Mouse (Mus musculus): ENCODE measurements around the gene Nhp2. TPM values are rescaled to one million over a fixed set of nuclear protein-coding genes. Genes with fewer than 3 reads are reported as not detected.

The Nhp2 gene
- total and polyA plus RNA-seq, 2 experiments from 2014 or later, result 60.3 to 88.4 TPM

DNA sequence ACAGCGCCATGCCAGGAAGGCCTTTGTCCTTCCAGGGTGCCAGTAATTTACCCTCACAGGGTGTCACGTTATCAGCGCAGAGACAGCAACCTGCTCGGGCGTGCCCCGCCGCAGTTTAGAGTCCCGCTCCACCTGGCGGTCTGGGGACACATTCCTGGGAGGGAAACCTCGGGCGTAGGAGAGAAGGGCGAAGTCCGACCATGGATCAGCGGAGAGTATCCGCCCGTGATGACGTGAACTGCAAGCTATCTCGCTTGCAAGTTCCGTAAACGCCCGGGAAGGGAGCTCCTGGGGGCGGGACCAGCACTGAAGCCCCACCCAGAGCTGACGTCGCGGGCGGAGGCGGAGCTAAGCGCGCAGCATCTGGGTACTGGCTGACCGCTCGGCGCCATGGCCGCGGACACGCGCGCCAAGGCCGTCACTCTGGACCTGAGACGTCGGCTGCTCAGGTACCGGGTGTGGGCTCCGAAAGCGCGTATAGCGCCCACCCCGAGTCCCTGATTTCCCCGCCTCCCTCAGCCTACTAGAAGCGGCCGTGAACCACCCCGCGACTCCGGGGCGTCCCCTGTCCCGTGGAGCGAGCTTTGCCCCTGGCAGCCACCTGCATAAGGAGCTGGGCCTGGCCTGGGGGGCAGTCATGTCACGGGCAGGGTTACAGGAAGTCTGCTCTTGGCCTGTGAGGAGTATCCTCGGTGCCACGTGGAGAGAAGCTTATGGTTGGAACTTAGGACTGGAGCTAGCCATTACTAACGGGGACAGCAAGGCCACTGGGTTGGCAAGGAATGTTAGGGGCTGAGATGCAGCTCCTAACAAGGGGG, 34.9 kb upstream of the Nhp2 start, which contains the start of gene Phykpl:
TSS of gene Phykpl (plus strand) at position 327 of the 818 bp plus-strand sequence.
- no peaks in the 10 kb centered on the region for H3K27me3 ChIP-seq (ENCODE audit: insufficient read depth, low read length)
- TF ChIP-seq CTCF (IDR thresholded peaks at IDR 0.05), result peak; percentile 74
- WGBS, result 2% methylated on average over 57 of the region's 59 CpGs
- peak within 1 kb of the TSS; percentile 60 for H3K4me3 ChIP-seq (ENCODE audit: low read depth, low read length)
- DNase-seq (ENCODE audit: low spot score) (peak; percentile 96), ATAC-seq (ENCODE audit: low FRiP score) (peak; percentile 95)
- peak within 1 kb of the TSS; percentile 77 for H3K27ac ChIP-seq (ENCODE audit: low read depth, low read length)
- no peaks in the 10 kb centered on the region for H3K9me3 ChIP-seq (ENCODE audit: low read length)
- H3K36me3 ChIP-seq (ENCODE audit: insufficient read depth, low read length), result peaks cover 10% of the 10 kb centered on the region; the same call in 1 of the 2 replicates
- H3K9ac ChIP-seq (replicated peaks; ENCODE audit: low read length, poor library complexity, severe bottlenecking), result peak within 1 kb of the TSS; percentile 74
- H3K4me1 ChIP-seq (ENCODE audit: insufficient read depth, low read length), result peaks cover 3% of the 10 kb centered on the region; the same call in 1 of the 2 replicates
- H3K4me2 ChIP-seq (ENCODE audit: low read depth, low read length, poor library complexity, severe bottlenecking), result peak within 1 kb of the TSS; percentile 88

GRCm38 (mm10) chr11:51585608-51586252, 33.8 kb upstream of the Nhp2 start:
- no peak overlapping the region for H3K9ac ChIP-seq (replicated peaks; ENCODE audit: low read length, poor library complexity, severe bottlenecking)
- no peaks in the 10 kb centered on the region for H3K27me3 ChIP-seq (ENCODE audit: insufficient read depth, low read length)
- H3K36me3 ChIP-seq (ENCODE audit: insufficient read depth, low read length), result peaks cover 10% of the 10 kb centered on the region; the same call in 1 of the 2 replicates
- peak overlapping the region; percentile 88 for H3K4me2 ChIP-seq (ENCODE audit: low read depth, low read length, poor library complexity, severe bottlenecking)
- ATAC-seq (ENCODE audit: low FRiP score) (no peak), DNase-seq (ENCODE audit: low spot score) (no peak)
- 59% methylated on average over 8 of the region's 8 CpGs for WGBS
- peak overlapping the region; percentile 60; the same call in 1 of the 2 replicates for H3K4me3 ChIP-seq (ENCODE audit: low read depth, low read length)
- H3K4me1 ChIP-seq (ENCODE audit: insufficient read depth, low read length), result peaks cover 3% of the 10 kb centered on the region; the same call in 1 of the 2 replicates
- no peak for TF ChIP-seq CTCF (IDR thresholded peaks at IDR 0.05)
- H3K9me3 ChIP-seq (ENCODE audit: low read length), result no peaks in the 10 kb centered on the region
- no peak overlapping the region for H3K27ac ChIP-seq (ENCODE audit: low read depth, low read length)

- H3K4me2 ChIP-seq (ENCODE audit: low read depth, low read length, poor library complexity, severe bottlenecking), result no peak overlapping the region
- H3K27me3 ChIP-seq (ENCODE audit: insufficient read depth, low read length), result no peaks in the 10 kb centered on the region
- peaks cover 13% of the 10 kb centered on the region; the same call in 1 of the 2 replicates for H3K36me3 ChIP-seq (ENCODE audit: insufficient read depth, low read length)
- no peak for TF ChIP-seq CTCF (IDR thresholded peaks at IDR 0.05)
- no peak overlapping the region for H3K9ac ChIP-seq (replicated peaks; ENCODE audit: low read length, poor library complexity, severe bottlenecking)
- H3K4me3 ChIP-seq (ENCODE audit: low read depth, low read length), result no peak overlapping the region
- WGBS, result 91% methylated on average over 13 of the region's 13 CpGs
- no peak overlapping the region for H3K27ac ChIP-seq (ENCODE audit: low read depth, low read length)
- ATAC-seq (ENCODE audit: low FRiP score), result no peak
- DNase-seq (ENCODE audit: low spot score), result no peak
- H3K9me3 ChIP-seq (ENCODE audit: low read length), result no peaks in the 10 kb centered on the region
- peaks cover 3% of the 10 kb centered on the region; the same call in 1 of the 2 replicates for H3K4me1 ChIP-seq (ENCODE audit: insufficient read depth, low read length)
Observed at GRCm38 (mm10) chr11:51586411-51586810, 33.1 kb upstream of the Nhp2 start.

DNA sequence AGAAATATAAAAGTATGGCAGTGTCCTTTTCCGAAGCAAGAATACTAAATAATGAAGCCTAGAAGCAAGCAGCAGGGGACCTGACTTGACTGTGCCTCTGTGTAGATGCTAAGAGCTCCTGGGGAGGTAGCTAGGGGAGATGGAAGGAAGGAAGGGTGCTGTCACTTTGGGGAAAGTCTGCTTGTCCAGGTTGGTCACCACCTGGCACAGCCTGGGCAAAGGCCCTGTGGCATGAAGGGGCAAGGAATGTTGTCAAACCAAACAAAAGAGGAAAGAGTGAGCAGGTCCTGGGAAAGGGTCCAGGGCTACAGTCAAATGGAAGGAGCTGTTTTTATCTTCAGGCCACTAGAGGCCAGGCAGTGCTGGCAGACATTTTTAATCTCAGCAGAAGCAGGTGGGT, 32.5 kb upstream of the Nhp2 start:
- 89% methylated on average over 1 of the region's 1 CpGs for WGBS
- TF ChIP-seq CTCF (IDR thresholded peaks at IDR 0.05), result no peak
- no peaks in the 10 kb centered on the region for H3K9me3 ChIP-seq (ENCODE audit: low read length)
- DNase-seq (ENCODE audit: low spot score) (no peak), ATAC-seq (ENCODE audit: low FRiP score) (no peak)
- H3K4me2 ChIP-seq (ENCODE audit: low read depth, low read length, poor library complexity, severe bottlenecking), result no peak overlapping the region
- H3K27ac ChIP-seq (ENCODE audit: low read depth, low read length), result no peak overlapping the region
- H3K36me3 ChIP-seq (ENCODE audit: insufficient read depth, low read length), result peaks cover 18% of the 10 kb centered on the region; the same call in 1 of the 2 replicates
- no peak overlapping the region for H3K9ac ChIP-seq (replicated peaks; ENCODE audit: low read length, poor library complexity, severe bottlenecking)
- no peak overlapping the region for H3K4me3 ChIP-seq (ENCODE audit: low read depth, low read length)
- peaks cover 3% of the 10 kb centered on the region; the same call in 1 of the 2 replicates for H3K4me1 ChIP-seq (ENCODE audit: insufficient read depth, low read length)
- no peaks in the 10 kb centered on the region for H3K27me3 ChIP-seq (ENCODE audit: insufficient read depth, low read length)

DNA sequence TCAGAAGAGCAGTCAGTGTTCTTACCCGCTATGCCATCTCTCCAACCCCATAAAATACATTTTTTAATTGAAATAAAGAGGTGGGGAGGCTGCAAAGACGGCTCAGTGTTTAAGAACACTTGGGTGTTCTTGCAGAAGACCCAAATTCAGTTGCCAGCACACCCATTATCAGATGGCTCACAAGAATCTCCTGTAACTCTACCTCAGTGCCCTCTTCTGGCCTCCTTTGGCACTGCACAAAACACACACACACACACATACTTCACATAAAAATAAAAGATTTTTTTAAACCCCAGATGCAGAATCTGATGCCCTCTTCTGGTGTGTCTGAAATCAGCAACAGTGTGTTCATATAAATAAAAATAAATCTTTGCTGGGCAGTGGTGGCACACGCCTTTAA, 30.7 kb upstream of the Nhp2 start:
- H3K27me3 ChIP-seq (ENCODE audit: insufficient read depth, low read length), result no peaks in the 10 kb centered on the region
- H3K36me3 ChIP-seq (ENCODE audit: insufficient read depth, low read length), result peaks cover 26% of the 10 kb centered on the region
- 97% methylated on average over 3 of the region's 3 CpGs for WGBS
- no peak for TF ChIP-seq CTCF (IDR thresholded peaks at IDR 0.05)
- DNase-seq (ENCODE audit: low spot score) (no peak), ATAC-seq (ENCODE audit: low FRiP score) (no peak)
- no peak overlapping the region for H3K27ac ChIP-seq (ENCODE audit: low read depth, low read length)
- no peaks in the 10 kb centered on the region for H3K9me3 ChIP-seq (ENCODE audit: low read length)
- H3K9ac ChIP-seq (replicated peaks; ENCODE audit: low read length, poor library complexity, severe bottlenecking), result no peak overlapping the region
- peaks cover 3% of the 10 kb centered on the region; the same call in 1 of the 2 replicates for H3K4me1 ChIP-seq (ENCODE audit: insufficient read depth, low read length)
- H3K4me2 ChIP-seq (ENCODE audit: low read depth, low read length, poor library complexity, severe bottlenecking), result no peak overlapping the region
- no peak overlapping the region for H3K4me3 ChIP-seq (ENCODE audit: low read depth, low read length)

DNA sequence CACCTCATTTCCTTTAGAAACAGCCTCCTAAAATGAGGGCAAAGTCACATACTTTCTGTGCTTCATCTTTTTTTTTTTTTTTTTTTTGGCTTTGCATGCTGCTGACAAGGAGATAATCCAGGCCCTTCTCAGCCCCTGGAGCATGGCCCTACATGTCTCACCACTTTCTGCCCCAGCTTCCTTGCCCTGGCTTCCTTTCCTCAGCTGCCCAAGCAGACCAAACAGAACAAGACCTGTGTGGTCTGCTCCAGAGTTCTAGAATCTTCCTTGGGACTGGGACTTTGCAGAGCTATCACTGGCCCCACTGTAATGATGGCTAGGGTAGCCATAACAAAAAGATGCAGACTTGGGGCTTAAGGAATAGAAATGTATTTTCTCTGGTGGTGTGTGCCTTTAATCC, 29.5 kb upstream of the Nhp2 start:
- Histone ChIP-seq H3K4me1 (ENCODE audit: insufficient read depth, low read length) (peaks cover 1% of the 10 kb centered on the region; the same call in 1 of the 2 replicates), H3K9ac (replicated peaks; ENCODE audit: low read length, poor library complexity, severe bottlenecking) (no peak overlapping the region), H3K9me3 (ENCODE audit: low read length) (no peaks in the 10 kb centered on the region), H3K4me2 (ENCODE audit: low read depth, low read length, poor library complexity, severe bottlenecking) (no peak overlapping the region), H3K27me3 (ENCODE audit: insufficient read depth, low read length) (no peaks in the 10 kb centered on the region), H3K4me3 (ENCODE audit: low read depth, low read length) (no peak overlapping the region), H3K27ac (ENCODE audit: low read depth, low read length) (no peak overlapping the region), H3K36me3 (ENCODE audit: insufficient read depth, low read length) (peaks cover 33% of the 10 kb centered on the region)
- ATAC-seq (ENCODE audit: low FRiP score) (no peak), DNase-seq (ENCODE audit: low spot score) (no peak)
- TF ChIP-seq CTCF (IDR thresholded peaks at IDR 0.05), result no peak

All from midbrain, postnatal 0 days (tissue).